Mouse (Mus musculus) erythroid progenitor cell, adult 5-6 weeks (primary cell): Measurements from ENCODE around the gene Pom121l2. TPM values are rescaled to one million over a fixed set of nuclear protein-coding genes. Genes with fewer than 3 reads are reported as not detected.
A peak's percentile ranks its signal among the peaks of the same experiment; 100 is the strongest.

Experiments
- ATAC-seq: replicated peaks from 2 replicates; pipeline ENCODE4 v1.8.0; 2016; ENCODE audit warnings: moderate number of reproducible peaks, mild to moderate bottlenecking, moderate TSS enrichment, inconsistent platforms; ENCODE audit not compliant: poor library complexity, low FRiP score, severe bottlenecking
- total RNA-seq, 2 experiments: library from RNA; stranded (forward) in 1 of 2; stranded (reverse) in 1 of 2; fragments of 150-400 nt in 1 of 2; fragments of 186-747, 209-891 nt in 1 of 2; gene quantifications; 2 replicates each; pipeline versions ENCODE4 v1.2.3 to v1.2.4; 2015 to 2017; ENCODE audit warnings: low replicate concordance in 2 of 2

Gene Pom121l2
- total RNA-seq, 2 experiments from 2014 or later = not detected

DNA sequence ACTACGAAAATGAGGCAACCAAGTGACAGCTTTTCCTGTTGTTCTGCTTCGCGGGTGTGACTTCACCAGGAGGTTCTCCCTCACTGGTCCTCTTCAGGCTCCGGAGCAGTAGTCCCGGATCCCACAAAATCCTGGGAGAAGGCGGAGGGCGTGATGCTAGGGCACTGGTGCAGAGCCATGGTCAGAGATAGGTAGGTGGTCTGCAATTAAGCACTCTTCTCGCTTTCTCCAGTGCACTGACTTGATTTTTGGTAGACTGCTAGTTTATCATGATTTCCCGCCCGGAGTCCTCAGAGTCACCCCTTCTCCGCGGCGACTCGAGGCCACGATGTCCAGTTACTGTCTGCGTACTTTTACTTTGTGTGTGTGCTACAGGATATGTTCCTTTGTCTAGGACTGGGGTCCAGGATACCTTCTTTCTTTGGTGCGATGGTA lies 33.4 kb downstream of the Pom121l2 start:
- ATAC-seq = no peak

- ATAC-seq = peak; percentile 72
Observed at GRCm38 (mm10) chr13:22015479-22016450, 34.8 kb downstream of the Pom121l2 start.

GRCm38 (mm10) chr13:22019934-22020835 lies 39.2 kb downstream of the Pom121l2 start:
- ATAC-seq = peak; percentile 68

- ATAC-seq = peak; percentile 40
Observed at GRCm38 (mm10) chr13:22020901-22021339, 39.9 kb downstream of the Pom121l2 start.

DNA sequence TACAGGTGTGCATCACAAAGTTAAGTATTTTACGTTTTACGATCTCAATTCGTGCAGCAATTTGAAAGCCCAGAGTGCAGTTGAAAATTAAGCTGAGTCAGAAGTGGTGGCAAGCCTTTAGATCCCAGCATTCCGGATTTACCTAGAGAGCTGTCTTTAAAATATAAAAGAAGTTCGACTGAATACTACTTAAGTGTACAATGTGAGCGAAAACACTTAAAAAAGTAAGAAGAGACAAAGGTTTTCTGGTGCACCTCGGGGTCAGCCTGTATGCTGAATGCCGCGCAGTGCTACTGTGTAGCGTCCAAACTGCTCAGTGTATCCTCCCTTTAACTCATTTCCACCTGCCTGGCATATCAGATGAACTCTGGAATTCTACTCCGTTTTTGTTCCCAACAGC lies 40.6 kb downstream of the Pom121l2 start:
- peak; percentile 60 for ATAC-seq

- peak; percentile 65 for ATAC-seq
Observed at GRCm38 (mm10) chr13:22022241-22022640, 41.2 kb downstream of the Pom121l2 start.

GRCm38 (mm10) chr13:22026058-22027031 lies 45.4 kb downstream of the Pom121l2 start:
- peak; percentile 56 for ATAC-seq

- ATAC-seq = peak; percentile 87
Observed at GRCm38 (mm10) chr13:22028673-22029460, 47.9 kb downstream of the Pom121l2 start.

- no peak for ATAC-seq
Observed at GRCm38 (mm10) chr13:22029928-22030327, 48.9 kb downstream of the Pom121l2 start.

- no peak for ATAC-seq
Observed at GRCm38 (mm10) chr13:22030493-22030892, 49.5 kb downstream of the Pom121l2 start.

- no peak for ATAC-seq
Observed at GRCm38 (mm10) chr13:22033741-22034442, 52.9 kb downstream of the Pom121l2 start.

DNA sequence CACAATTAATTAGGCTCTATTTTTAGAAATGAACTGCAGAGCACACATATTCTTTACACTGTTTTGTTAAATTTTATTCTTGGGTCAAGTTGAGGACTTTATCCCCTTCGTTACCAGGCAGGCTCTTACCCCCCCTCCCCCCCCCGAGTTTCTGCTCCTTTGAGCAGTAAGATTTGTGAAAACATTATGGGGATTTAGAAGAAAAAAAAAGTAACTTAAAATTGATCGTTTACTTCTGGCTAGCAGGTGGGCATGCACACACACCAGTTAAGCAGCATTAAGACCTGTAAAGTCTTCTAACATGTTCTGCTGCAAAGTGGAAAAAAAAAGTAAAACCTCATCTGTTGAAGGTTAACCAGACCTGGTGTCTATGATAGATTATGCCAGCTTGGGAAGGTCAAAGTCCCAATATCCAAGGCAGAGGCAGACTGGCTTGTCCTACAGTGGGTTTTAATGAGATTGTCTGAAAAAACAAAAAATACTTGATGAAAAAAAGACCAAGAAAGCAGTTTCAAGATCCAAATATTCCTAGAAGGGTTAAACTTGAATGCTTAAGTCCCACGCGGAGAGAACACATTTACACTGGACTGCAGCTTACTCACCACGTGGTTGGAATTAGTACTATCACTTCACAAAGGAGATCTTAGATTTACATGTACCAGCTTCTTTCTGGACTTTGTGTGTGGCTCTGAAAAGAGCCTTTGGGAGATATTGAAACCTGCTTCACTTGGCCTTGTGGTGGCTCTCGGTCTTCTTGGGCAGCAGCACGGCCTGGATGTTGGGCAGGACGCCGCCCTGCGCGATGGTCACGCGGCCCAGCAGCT lies 53.7 kb downstream of the Pom121l2 start:
- no peak for ATAC-seq

GRCm38 (mm10) chr13:22035267-22036148 lies 54.5 kb downstream of the Pom121l2 start, which contains the start of the genes Hist1h2ah and Hist1h2bk:
Hist1h2ah (minus strand) TSS chr13:22035568.
Hist1h2bk (plus strand) TSS chr13:22035870.
- peak; percentile 83 for ATAC-seq

DNA sequence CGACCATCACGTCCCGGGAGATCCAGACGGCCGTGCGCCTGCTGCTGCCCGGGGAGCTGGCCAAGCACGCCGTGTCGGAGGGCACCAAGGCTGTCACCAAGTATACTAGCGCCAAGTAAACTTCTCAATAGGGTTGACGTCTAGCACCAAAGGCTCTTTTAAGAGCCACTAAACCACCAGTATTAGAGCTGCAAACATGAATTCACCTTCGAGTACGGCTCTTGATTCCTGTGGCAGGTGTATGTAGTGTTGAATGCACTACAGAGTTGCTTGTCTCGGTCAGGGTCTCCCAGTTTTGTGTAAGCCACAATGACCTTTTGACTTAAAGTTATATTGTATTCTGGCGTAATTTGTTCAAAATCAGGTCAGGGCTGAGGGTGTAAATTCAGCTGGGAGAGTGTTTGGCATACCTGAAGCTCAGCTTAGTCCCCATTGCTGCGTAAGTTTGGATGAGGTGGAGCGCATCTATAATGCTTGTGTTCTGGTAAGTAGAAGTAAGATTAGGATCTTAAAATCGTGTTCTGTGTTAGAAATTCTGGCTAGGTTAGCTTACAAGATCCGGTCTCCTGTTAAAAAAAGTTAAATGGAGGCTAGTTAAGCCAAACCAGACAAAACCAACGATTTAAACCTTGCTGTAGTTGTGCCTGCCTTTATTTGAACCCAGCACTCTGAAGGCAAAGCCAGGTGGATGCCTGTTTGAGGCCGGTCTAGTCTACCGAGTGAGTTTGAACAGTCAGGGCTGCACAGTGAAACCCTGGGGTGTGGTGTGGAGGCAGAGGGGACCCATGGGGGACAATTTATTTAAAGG lies 55.4 kb downstream of the Pom121l2 start:
- ATAC-seq = peak; percentile 35

- ATAC-seq = no peak
Observed at GRCm38 (mm10) chr13:22036986-22037385, 56.0 kb downstream of the Pom121l2 start.
